Mouse (Mus musculus): ENCODE results near the gene Gm20388.

The Gm20388 gene

DNA sequence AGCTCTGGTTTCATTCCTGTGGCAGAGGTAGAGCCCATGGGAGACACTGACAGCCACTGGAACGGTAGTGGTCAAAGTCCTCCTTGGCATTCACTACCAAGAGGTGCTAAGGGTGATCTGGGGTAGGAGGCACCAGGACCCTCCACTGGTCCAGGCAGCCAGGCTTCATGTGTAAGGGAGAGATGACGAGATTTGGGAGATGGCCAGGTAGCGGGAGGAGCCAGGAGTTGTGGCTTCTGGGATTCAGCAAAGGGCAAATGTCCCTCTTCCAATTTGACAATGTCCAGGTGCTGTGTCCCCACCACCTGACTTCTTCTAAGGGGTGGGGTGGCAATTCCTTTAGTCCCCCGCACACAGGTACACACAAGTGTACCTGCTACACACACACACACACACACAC is 501.7 kb downstream of the Gm20388 start:
- no peak for DNase-seq (ENCODE audit: low read depth, low spot score)

DNA sequence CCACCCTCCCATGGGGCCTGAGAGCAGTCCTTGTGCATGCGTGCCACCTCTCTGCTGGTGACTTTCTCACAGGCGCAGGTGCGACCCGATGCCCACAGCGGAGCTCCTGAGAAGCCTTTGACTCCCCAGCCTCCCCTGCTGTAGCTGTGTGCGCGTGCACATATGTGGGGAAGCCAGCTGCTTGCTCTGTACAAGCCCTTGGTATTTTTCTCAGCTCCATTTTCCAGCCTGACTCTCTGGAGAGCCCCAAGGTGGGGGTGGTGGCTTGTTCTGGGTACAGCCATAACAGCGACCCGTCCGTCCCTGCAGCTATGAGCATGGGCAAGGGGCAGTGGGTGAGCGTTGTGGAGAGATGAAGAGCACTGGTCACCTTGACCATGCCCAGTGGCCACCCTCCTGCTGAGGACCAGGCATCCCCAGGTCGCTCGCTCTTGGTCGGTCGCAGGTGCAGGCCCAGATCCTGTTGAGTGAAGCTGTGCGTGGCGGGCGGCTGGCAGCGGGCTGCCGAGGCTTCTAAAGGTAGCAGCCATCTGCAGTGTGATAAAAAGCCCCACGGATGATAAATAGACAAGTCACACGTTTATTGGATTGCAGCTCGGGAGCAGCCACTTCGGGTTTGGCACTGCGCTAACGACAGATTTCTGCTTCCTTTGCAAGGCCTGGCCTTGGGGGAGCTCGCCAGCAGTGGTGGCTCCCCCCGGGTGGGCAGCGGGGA is 502.4 kb downstream of the Gm20388 start:
- DNase-seq (ENCODE audit: low read depth, low spot score), result no peak

DNA sequence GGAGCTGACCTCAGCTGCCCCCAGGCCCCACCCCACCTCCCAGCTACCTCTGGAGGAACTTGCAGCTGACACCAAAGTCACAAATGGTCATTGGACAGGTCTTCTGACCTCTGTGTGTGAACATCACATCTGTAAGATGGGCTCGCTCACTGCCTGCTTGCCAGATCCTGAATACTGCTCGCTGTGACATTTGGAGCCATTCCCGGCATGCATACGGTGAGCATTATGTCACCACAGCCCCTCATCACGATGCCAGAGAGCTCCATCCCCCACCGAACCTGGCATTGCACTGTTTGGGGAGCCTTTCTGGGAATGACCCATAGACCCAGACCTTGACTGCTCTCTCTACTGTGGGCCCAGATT is 503.0 kb downstream of the Gm20388 start:
- no peak for DNase-seq (ENCODE audit: low read depth, low spot score)

DNA sequence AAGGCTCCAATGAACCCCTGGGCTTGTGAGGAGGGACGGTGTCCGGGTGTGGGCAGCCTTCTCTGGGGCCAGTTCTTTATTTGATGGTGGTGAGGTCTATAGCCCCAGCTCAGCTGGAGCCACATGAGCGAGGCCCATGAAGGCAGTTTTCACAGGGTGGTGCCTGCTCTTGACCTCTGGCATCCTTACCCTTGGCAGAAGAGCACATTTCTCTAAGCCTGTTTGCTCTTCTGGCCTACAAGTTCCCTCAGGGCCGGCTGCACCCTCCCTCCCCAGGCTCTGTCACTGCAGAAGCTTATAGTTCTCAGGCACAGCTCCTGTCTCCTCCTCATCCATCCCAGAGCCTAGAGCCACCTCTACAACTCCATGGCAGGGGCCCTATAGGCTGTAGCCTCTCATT is 503.6 kb downstream of the Gm20388 start:
- no peak for DNase-seq (ENCODE audit: low read depth, low spot score)

DNA sequence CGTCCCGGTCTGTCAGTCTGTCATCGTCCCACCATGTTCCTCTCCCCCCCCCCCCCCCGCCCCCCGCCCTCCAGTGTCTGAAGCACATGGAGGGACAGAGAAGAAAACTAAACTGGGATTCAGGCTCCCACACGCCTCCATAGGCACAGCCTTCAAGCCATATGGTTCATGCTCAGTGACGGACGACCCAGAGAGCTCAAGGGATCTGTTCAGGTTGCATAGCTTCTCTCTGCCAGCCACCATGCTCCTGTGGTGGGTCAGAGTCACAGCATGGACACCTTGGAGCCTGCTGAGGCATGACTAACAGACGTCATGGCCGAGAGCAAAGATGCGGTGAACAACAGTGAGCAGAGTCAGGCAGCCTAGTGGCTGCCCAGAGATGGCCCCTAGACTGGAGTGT is 504.8 kb downstream of the Gm20388 start:
- DNase-seq (ENCODE audit: low read depth, low spot score), result no peak

DNA sequence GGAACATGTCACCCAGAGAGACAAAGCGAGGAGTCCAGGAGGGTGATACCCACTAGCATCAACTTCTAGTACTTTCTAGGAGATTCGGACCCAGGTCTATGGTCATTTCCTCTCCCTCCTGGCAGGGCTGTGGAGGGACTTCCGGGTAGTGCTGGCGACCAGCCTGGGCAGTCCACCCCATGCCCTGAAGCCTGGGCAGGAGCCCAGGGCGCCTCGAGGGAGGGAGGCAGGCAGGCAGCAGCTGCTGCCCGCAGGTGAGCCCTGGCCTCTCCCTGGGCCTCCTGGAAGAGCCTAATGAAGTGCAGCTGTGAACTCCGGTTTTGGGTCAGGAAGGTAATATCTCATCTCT is 505.5 kb downstream of the Gm20388 start:
- no peak for DNase-seq (ENCODE audit: low read depth, low spot score)

DNA sequence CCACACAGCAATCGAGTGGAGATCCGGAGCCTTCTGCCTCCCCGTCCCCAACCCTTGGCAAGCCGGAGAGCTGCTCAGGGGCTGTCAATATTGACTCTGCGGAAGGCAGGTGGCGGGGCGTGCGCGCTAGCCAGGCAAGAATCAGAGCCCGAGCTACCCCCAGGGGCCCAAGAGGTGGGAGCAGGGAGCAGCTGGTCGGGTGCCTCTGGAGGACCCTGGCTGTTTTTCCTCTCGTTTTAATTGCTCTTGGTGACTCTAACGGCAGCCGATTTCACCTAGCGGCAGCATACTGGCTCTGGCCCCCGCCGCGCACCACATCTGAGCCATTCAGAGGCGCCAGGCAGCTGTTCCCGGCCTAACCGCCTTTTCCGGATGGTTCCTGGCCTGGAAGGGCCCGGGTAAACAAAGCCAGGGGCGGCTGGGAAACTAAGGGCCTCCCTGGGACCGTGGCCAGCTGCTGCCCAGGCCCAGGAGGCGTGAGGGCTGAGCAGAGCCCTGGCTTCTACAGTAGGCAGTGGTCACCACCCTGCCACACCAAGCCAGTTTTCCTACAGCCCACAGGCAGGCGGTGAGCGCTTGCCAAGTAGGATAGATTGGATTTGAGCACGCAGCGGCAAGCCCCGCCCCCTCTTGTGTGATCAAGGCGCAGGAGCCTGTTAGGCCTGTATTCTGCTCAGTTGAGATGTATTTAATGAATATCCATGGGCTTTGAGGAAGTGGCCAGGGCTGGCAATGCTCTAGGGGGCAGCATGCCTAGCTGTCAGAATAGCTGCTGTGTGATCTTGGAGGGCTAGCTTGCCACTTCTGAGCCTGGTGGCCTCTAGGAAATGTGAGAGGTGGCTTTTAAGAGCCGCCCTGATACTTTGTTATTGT is 506.1 kb downstream of the Gm20388 start:
- no peak for DNase-seq (ENCODE audit: low read depth, low spot score)

DNA sequence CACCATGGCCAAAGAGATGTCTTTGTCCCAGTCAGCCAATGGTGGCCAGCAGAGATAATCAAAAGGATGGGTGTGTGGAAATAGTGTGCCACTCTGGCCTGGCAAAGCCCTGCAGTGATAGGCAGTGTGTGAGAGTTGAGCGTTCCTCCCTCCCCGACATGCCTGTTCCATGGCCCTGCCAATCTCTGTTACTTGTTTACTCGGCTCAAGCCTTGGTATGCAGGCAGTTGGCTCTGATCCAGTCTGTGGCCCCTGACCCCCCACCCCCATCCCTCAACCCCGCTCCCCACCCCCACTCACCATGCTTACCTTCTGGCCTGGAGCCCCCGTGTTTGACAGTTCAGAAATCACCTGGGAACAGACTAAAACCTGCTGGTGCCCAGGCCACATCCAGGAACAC is 507.5 kb downstream of the Gm20388 start:
- DNase-seq (ENCODE audit: low read depth, low spot score), result no peak

DNA sequence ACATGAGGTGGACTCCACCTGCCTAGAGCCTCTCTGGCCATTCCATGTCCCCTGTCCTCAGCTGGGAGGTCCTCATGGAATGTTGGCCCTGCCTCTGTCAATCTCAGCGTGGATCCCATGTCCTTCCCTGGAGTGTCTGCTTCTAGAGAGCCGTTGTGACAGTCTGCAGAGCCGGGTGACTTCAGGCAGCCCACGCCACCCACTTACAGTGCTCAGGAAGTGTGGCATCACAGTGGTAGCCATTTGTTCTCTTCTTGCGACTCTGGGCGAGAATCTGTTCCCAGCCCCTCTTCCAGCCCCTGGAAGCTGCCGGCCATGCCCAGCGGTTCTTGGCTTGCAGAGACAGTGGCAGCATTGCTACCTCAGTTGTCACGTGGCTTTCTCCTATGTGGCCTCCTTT is 509.0 kb downstream of the Gm20388 start:
- no peak for DNase-seq (ENCODE audit: low read depth, low spot score)

DNA sequence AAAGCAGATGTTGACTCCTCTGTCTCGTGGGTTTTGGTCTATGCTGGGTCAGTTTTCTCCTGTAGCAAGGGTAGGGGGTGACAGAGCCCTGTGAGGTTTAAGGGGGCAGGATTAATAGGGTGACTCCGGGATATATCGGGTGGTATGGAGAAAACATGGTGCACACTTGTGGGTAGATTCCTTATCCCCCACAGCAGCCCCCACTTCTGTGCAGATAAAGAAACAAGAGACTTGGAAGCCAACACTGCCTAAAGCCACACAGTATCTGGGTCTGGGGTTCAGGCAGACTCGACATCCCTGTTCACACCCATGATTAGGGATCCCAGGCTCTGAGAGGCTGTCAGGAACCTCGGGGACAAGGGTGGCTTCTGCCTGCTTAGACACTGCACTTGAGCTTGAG is 509.6 kb downstream of the Gm20388 start:
- DNase-seq (ENCODE audit: low read depth, low spot score), result no peak

DNA sequence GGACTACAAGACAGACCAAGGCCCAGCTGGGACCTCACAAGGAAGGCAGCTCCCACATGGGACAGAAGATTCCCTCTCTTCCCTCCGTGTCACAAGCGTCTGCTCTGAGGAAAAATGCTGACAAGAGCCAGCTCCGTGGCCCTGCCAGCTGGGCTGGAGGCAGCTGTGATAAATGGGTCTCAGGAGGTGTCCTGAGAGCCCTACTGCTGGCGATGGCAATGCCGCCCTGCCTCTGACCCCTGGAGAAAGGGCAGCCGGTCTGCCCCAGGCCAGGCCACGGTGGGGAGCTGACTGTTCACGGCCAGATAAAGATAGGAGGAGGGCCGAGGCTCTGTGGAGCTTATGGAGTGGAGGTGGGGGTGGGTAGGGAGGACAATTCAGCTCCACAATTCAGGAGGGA is 511.0 kb downstream of the Gm20388 start:
- no peak for DNase-seq (ENCODE audit: low read depth, low spot score)

DNA sequence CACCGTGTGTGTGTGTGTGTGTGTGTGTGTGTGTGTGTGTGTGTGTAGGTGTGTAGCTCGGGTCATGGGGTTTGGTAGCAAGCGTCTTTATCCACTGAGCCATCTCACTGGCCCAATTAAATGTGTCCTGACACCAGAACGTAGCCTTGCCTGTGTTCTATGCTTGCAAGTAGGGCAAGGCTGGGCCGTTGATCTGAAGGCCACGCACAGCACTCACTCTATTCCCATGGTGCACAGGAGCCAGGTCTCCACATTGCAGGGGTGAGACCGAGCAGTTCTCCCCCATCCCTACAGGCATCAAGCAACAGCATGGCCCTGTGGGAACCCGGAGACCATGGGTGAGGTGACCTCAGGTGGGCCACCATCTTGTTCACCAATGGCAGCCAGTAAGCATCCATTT is 511.6 kb downstream of the Gm20388 start:
- no peak for DNase-seq (ENCODE audit: low read depth, low spot score)

DNA sequence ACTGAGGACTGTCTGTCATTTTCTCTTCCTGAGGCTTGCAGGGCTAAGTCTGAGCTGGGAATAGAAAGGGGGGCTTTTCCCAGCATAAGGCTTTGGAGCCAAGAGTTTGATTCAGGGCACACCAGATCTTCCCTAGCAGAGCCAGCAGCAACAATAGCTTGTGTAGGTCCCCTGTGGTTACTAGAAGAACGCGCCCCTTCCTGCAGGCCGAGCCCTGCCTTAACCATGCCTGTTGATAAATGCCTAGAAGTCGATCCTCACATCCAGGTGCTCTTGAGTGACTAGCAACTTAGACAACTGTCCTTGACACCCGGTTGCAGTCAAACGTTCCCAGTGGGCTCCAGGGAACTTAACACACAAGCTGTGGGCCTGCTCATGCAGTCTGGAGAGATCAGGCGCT is 512.9 kb downstream of the Gm20388 start:
- no peak for DNase-seq (ENCODE audit: low read depth, low spot score)

DNA sequence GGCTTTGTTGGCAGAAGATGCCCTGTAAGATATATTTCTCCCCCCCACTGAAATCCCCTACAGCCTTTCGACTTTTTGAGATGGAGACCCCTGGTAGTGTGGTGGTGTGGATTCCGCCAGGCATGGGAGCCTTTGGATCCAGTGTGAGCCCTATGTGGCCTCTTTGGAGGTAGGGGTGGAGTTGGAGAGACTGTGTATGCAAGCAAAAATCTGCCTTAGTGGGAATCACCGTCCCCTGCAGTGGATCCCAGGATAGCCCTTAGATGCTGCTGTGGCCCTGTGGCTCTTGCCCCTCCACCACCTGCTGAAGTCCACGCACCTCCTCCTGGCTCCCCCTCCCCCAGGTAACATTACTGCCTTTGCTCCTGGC is 514.2 kb downstream of the Gm20388 start:
- DNase-seq (ENCODE audit: low read depth, low spot score), result no peak

DNA sequence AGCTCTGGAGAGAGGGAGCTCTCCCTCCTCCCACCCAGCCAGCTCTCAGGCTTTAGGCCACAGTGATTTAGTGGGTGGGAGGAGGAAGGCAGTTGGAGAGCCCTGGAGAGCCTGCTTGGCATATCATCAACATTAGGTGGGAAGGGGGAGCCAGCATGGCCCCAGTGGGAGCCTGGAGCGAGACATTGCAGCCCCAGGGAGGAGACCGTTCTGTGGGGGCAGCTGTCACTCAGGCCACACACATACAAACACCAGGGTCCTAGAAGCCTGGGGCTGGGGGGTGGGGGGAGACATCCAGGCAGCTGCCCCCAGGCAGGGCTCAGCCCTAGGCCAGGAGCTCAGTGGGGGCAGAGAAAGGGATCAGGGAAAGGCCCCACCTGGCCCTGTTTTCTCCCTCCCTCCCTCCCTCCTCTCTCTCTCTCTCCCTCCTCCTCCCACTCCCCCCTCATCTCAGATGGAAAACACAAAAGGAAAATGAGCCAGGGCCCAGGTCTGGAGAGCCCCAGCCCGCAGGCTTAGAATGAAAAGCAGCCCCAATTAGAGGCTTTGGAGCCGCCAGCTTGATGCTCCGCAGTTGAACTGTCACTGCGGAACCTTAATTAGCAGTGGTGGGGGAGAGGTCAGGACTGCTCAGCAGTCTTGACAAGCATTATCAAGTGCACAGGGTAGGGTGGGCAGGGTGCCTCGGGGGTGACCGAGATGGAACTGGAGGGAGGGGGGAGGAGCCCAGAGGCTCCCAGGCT is 514.7 kb downstream of the Gm20388 start:
- no peak for DNase-seq (ENCODE audit: low read depth, low spot score)

DNA sequence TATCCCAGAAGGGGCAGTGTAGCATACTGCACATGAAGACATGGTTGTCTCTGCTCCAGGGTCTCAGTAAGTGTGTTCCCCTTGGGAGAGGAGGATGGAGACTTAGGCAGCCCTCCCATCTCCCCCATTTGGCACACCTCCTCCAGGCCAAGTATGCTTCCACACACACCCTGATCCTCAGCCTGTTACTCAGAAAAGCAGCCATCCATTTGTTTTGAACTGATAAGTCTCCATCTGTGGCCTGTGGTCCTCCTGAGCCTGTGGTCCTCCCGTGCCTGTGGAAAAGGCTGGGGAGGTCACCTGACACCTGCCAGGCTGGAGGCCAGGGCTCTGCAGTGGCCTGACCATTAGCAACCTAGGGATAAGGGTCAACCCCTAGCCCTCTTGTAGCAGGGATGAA is 515.5 kb downstream of the Gm20388 start:
- DNase-seq (ENCODE audit: low read depth, low spot score), result no peak

DNA sequence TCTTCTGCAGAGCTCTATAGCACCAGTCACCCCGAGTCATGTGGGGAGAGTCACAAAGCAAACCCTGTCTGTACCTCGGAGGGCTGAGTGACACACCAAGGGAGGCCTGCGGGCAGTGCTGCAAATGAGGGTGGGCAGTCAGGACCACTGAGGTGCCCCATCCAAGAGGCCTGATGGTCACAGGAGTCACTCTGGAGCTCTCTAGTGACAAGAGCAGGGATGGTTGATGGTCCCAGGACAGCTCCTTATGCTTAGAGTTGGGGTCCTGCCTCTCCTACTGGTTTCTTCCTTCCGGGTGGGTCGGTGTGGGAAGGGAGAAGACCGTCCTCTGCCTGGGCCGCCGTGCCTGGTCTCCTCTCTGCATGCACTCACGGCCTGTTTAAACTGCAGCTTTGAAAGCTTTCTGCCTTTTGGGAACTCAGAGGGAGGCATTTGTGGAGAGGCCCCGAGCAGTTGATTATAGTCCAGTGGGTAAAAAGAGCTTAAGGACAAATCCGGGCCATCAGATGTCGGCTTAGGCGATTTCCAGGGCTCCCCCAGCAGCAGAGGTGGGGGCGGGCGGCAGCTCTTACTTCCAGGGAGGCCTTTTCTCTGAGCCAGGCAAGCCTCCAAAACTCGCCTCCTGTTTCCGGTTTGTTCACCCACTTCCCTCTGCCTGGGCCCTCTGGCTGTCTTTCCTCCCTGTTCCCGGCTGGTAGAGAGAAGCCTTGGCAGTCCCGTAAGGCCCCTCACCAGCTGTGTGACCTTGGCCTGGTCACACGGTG is 516.2 kb downstream of the Gm20388 start:
- DNase-seq (ENCODE audit: low read depth, low spot score), result no peak

DNA sequence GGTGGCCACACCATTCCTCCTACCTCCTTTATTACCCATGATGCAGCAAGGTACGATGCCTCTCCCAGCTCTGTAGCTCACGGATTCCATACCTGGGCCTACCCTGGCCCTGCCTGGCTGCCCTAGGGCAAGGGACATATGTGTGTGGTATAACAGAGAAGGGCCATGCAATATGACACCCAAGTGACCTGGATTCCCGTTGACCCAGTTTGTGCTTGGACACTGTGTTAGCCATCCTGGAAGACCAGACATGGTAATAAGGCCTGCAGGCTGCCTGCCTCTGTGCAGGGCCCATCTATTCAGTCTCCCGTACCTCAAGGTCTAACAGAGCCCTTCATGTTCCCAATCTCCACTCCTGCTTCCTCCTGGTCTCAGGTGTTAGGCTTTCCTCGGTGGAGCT is 517.9 kb downstream of the Gm20388 start:
- no peak for DNase-seq (ENCODE audit: low read depth, low spot score)

DNA sequence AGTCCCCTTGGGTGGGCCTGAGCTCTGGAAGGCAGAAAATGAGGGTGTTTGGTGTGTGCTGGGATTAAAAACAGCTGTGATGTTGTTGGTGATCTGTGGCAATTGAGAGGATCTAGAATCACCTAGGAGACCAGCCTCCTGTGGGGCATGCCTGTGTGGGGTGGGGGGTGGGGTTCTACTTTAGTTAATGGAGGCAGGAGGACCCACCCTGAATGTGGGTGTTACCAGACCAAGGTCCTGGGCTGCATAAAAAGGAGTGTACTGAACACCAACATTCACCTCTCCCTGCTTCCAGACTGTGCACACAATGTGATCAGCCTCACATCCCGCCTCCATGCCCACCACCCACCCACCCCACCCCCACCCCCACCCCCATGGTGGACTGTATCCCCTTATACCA is 518.5 kb downstream of the Gm20388 start:
- DNase-seq (ENCODE audit: low read depth, low spot score), result no peak

DNA sequence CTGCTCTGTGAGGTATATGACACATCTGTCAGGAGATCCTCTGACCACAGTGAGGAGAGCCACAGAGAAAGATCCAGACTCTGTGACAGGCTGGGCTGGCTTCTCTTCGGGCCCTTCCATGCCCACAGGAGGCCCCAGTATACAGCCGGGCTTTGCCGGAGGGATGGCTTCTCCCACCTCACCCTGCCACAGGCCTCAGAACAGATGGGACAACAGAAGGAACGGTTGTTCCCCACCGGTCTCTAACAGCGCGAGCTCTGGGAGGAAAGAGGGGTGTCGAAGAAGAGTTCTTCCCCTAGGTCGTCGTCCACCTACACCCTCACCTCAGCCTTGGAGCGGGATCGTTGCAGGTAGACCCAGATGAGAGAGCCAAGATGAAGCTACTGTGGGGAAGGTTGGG is 520.4 kb downstream of the Gm20388 start:
- DNase-seq (ENCODE audit: low read depth, low spot score), result no peak

DNA sequence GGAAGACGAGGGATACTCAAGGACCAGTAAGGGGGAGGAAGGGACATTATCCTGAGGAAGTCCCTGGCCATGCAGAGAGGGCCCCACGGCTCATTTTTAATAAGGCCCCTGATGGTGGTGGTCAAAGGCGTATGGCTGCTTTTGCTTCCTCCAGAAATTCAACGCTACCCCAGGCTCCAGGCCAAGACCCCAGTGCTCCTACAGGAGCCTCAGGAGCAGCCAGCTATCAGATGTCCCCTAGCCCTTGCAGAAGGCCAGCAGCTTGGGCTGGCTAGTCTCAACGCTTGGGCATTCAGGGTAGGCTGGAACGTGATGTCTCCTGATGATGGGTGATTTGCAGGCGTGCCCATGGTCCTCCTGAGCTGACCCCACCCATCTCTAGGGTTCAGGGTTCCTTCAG is 521.8 kb downstream of the Gm20388 start:
- no peak for DNase-seq (ENCODE audit: low read depth, low spot score)

DNA sequence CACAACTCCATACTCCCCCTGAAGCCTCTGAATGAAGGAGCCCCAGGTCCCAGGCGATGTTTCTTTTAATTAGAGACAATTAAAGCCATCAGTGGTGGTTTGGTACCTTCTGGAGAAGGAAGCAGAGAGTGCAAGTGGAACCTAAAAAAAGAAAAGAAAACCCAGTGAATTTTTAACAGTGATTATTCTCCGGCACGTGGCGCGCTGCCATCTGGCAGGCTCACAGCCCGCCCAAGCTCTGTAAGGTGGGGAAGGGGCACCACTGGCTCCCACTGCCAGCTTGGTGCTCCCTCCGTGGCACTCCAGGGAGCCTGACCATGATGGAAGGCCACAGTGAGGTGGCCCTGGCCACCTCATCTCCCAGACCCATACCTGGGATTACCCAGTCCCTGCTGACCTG is 522.5 kb downstream of the Gm20388 start:
- no peak for DNase-seq (ENCODE audit: low read depth, low spot score)

Data from c-Kit-negative CD71-positive TER-119-positive erythroid progenitor cells, embryonic 14.5 days (primary cell).